Mouse (Mus musculus) embryo, embryonic 10 days (tissue): ENCODE results near the gene Gpr18.
A peak's percentile ranks its signal among the peaks of the same experiment; 100 is the strongest.

ENCODE experiments used
- DNase-seq: peaks from one replicate; pipeline ENCODE4 v3.0.0-alpha.2; 2015; ENCODE audit warnings: low spot score

Gene Gpr18

DNA sequence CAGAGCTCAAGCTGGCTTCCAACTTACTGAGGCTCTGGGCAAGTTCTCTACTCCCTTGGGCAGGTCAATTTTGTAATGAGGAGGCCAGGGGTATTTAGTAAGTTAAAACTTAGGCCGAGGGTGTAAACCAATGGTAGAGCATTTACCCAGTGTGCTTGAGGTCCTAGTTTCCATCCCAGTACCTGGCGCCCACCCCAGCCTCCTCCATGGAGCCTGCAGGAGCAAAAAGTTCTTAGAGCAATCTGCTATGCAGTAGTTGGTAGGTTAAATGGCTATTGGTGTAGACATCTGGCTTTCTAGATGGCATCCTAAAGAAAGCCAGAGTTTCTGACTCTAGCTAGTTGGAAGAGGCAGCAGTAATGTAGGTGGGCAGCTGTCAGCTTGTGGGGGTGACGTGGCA lies 33.9 kb upstream of the Gpr18 start:
- DNase-seq = no peak

GRCm38 (mm10) chr14:121947966-121948365 lies 32.4 kb upstream of the Gpr18 start:
- no peak for DNase-seq

DNA sequence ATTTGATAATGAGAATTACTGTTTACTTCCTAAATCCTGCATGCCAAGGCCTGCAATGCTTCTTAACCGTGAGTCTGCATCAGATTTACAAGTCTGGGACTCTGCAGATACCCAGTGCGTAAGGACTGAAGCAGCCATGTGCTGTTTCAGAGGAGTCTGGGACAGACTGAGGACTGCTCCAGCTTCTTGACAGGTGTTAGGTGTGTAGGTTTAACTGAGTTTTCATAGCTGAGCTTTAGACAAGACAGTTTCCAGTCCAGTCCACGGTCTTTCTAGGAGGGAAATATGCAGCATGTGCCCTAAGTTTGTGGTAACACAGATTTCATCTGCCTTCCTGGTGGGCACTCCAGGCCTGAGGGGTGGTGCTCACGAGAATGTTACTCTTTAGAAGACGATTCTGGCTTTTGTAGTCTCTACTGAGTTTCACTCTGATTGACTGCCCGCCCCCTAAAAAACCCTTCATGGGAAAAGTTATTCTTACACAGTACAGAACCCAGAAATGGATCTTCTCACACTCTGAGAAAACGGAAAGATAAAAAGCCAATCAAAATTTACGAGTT lies 31.7 kb upstream of the Gpr18 start:
- DNase-seq = no peak

DNA sequence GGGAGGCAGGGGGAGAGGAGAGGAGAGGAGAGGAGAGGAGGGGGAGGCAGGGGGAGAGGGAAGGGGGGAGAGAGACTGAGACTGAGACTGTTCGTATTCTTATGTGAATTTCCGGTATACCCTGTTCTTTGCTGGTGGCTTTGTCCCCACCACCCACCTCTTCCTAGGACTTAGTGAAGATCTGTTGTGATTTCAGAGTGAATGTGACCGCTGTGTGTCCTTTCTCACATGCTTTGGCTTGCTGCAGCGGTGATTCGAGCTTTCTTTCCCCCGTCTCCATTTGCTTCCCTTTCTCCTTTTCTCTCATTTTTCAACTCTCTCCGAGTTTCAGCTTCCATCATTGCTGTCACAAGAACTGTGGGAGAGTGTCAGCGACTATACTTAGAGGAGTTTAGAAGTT lies 31.1 kb upstream of the Gpr18 start:
- no peak for DNase-seq

DNA sequence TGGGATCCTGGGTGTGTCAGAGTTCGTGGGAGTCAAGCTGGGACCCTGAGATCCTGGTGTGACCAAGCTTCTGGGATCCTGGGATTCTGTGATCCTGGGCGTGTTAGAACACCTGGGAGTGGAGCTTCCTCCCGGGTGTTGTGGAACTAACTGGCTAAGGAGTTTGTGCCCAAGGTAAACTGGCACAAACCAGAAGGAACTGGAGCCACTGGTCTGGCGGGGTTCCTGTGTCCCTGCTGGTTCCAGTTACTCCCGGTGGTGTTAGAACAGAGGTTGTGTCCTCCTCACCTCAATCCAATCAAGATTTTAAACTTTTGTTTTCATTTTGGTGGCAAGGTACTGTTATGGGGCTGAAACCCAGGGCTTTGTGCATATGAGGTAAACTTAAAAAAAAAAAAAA lies 30.6 kb upstream of the Gpr18 start:
- DNase-seq = no peak

DNA sequence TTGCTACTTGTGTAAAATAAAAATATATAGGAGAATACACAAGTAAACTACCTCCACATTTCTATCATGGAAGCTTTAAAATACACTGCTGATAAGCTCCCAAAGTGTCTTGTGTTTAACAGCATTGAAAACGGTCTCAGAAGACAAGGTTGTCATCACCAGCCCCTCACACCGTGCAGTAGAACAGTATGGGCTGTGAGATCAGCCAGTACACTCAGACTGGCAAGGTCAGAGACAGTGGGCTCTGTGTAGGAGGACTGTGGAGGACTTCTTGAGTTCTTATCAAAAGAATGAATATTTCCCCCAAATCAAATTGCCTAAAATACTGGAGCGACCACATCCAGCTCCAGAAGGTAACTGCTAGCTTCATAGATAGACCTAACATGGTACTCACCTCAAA lies 24.0 kb upstream of the Gpr18 start:
- DNase-seq = no peak

DNA sequence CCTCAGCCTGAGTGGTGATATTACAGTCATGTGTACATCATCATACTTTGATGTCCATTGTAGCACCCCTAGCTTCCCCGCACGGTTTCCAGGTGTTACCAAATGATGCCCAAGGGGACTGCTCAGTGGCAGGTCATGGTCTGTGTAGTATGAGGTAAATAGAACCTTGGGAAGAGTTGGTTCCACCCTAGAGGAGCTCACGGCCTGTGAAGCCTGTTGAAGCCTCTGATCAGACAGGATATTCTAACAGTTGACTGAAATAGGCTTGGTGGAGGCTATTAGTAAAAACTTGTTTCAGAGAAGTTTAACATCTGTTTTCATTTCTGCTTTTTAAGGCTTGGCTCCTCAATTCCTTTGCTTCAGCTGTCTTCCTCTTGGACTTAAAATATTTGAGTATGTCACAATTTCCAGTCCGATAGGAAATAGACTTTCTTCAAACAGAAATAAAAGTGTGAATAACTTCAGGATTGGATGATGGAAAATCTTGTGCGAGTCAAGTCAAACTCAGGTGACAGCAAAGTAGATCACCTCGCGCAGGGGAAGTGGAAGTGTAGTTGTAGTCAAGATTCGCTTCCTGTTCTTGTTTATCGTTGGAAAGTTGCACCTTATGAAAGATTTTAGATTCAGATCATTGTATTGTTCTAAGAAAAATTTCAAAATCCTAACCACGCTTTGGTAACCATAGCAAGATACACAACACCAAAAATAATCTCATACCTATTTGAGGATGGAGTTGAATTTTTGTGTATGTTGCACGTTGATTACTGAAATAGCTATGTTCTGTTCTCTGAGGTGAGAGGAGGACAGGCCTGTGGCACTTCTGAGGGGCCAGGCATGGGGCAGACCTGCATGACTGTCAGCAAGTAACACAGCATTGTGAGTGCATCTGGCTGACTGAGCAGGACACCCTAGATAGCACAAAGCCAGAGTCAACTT lies 22.9 kb upstream of the Gpr18 start:
- DNase-seq = no peak

- DNase-seq = no peak
Measured at GRCm38 (mm10) chr14:121937601-121938255, 22.1 kb upstream of the Gpr18 start.

- DNase-seq = no peak
Measured at GRCm38 (mm10) chr14:121936856-121937255, 21.3 kb upstream of the Gpr18 start.

DNA sequence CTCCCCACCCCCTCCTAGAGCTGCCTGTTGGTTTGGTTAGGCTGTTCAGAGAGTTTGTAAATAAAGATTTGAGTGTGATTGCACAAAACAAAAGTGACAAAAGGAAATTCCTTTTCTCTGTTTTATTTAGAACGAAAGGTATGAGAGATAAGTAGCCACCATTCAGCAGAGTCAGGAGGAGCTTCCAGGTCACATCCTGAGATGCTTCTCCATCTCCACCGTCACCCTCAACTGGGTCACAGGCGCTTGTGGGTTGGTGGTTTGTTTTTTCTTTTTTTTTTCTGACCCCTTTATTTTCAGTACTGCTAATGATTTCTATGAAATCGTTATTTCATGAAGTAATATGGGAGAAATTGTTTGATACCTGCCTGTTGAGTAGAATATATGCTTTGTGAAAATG lies 20.8 kb upstream of the Gpr18 start:
- DNase-seq = no peak

DNA sequence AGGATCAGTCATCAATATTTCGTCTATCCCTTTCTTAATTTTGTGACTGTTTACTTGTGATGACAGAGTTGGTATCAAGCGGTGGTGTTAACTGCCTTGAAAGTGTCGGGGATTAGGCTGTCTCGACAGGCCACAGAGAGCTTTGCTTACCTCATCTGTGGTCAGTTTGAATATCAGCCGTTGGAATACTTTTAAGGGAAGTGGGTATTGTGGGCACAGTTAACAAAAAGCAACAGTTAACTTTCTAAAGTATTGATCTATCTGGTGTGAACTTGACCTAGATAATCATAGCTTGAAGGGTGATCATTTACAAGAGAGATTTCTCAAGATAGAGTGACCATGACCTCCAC lies 19.0 kb upstream of the Gpr18 start:
- no peak for DNase-seq

DNA sequence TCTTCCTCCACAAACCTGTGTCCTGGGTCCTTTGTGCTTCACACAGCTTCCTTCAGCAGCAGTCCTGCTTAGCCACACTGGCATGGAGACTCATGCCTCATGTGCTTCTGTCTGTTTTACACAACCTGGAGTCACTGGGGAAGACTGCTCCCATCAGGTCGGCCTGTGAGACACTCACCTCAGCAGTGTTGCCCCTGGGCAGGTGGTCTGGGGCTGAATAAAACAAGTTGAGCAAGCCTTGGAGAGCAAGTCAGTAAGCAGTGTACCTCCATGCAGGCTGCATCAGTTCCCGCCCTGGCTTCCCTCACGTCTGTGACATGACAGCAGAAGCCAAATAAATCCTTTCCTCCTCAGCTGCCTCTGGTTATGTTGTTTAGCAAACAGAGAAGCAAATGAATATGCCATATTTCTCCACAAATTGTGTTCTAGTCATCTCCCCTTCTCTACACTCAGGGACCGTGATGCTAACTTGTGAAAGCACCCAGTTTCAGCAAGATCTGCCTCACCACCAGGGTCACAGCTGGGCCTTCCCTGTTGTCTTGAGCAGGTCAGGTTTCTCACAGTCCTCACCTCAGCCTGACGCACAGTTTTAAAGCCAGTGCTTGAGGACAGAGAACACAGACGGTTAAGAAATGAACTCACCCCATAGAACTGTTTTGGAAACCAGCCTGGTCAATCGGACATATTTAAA lies 18.5 kb upstream of the Gpr18 start:
- DNase-seq = no peak

DNA sequence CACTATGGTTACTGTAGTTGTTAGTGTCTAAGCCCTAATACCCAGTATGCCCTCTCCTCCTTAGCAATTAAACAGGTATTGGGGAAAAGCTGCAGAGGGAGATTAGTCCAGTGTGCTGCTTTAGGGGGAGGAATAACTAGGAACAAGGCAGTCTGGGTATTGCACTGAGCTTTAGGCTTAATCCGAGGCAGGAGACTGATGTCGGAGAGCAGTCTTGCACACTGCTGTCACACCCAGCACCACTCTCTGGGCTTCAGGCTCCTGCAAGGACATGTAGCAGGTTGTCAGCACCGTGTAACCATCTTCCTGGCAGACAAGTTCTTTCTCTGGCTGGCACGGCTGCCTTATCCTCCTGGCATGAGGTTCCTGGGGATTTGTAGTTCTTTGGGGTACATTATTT lies 16.6 kb upstream of the Gpr18 start:
- no peak for DNase-seq

DNA sequence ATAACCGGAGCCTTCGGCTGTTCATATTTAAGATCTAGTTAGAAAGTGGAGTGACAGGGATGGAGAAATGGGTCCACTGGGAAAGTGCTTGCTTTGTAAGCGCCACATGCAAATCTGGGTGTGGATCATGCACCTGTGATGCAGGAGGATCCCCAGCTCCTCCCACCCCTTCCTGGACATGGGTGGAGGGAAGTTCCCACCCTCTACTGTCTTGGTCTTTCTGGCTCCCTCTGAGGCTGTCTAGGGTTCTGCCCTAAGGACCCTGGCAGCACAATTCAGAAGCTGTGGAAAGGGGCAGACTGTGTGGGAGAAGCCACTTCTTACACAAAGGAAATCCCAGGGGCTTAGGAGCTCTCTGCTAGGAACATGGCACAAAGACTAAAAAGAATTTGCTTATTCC lies 16.0 kb upstream of the Gpr18 start:
- no peak for DNase-seq

DNA sequence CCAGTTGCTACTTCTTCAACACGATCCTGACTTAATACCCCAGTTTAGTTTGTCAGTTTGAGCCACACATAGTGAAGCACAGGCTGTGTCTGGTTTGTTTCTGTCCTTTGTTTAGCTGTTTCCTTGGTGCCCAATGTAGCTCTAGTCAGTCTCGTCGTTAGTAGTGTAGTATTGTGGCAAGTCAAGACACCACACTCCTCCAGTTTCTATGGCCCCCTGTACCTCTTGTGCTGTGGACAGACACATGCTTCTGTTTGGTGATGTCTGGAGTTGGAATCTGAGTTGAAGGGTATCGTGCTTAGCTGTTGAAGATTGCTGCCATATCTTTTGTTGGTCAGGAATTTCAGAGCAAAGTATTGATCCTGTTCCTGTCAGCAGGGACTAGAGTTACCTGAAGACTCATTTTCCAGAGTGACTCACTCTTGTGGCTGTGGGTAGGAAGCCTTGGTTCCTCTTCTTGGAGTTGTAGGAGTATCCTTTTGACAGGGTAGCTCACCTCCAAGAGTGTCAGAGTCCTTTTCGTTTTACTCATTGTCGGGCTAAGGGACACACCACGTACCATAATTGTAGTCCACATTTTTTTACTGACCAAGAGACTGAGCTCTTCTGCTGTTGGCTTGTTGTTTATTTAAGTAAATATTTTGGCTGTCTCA lies 15.3 kb upstream of the Gpr18 start:
- DNase-seq = no peak

- DNase-seq = no peak
Measured at GRCm38 (mm10) chr14:121929243-121929951, 13.8 kb upstream of the Gpr18 start.

DNA sequence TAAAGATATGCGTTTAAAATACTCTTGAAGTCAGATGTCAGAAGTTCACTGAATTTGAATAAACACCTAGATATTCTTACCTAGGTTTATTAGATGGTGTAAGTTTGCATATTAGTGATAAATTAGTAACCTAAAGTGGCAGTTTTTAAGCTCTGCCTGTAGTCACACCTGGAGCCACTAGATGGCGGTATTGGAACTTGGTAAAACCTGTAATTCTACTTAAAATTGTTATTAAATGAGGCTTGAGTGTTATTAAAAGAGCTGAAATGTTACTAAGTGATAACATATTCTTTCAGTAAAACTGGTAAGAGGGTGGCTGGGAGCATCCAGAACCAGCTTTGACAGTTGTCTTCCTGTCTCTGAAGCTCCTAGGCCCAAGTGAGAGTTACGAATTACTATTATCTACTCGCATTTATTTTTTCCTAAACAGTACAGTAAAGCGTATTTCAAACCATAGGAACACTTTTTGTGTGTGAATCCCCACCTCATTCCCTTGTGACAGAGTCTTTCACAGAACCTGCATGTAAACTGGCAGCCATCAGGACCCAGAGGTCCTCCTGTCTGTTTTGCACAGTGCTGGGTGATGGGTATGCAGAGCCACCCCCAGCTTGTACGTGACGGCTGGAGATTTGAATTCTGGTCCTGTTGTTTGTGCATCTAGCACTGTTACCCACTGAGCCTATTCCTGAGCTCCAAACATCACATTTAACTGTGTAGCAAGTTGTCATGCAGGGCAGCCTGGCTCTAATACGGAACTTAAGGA lies 13.0 kb upstream of the Gpr18 start:
- DNase-seq = peak; percentile 76

DNA sequence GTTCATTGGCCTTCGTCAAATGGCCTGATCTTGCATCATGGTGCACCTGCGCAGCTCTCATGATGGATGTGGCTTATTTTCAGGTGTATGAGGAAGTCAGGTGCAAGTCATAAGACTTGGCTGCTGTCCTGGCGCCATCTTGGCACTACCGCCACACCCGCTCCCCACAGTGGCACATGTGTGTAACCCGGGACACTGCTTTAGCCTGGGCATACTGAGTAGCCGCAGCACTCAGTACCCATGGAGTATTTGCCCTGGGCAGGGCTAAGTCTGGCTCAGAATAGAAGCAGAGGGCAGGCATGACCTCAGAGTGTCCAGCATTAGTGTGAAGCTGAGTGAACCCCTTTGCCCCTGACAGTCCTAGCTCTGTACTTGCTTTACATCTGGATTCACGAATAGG lies 11.9 kb upstream of the Gpr18 start:
- no peak for DNase-seq

- no peak for DNase-seq
Measured at GRCm38 (mm10) chr14:121926901-121927300, 11.3 kb upstream of the Gpr18 start.

DNA sequence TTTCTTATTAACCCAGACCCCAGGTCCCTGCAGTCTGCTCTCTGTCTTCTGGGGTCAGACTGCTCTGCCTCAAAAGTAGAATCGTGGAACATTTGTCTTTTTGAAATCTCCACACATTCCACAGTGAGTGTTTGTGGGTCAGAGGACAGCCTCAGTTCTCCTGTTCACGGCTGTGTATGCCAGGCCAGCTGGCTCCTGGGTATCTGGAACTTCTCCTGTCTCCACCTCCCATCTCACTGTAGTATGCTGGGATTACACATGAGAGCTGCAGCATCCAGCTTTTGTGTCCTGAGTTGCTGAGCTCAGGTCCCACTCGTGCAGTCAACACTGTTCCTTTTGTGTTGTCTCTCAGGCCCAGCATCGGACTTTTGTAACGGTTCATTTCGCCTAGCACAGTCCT lies 9.3 kb upstream of the Gpr18 start:
- DNase-seq = no peak

- DNase-seq = no peak
Measured at GRCm38 (mm10) chr14:121922731-121923130, 7.2 kb upstream of the Gpr18 start.
